Mouse (Mus musculus) kidney, adult 8-10 months (tissue): ENCODE results near the gene R3hcc1l.
A peak's percentile ranks its signal among the peaks of the same experiment; 100 is the strongest.

Source experiments
- DNase-seq, 2 experiments: peaks; one replicate each; pipeline ENCODE4 v3.0.0; 2022

R3hcc1l gene

GRCm38 (mm10) chr19:42518620-42519310 lies at the start of gene R3hcc1l:
TSS of gene R3hcc1l (plus strand) at chr19:42518759.
- DNase-seq: peak; percentile 94 to 95

DNA sequence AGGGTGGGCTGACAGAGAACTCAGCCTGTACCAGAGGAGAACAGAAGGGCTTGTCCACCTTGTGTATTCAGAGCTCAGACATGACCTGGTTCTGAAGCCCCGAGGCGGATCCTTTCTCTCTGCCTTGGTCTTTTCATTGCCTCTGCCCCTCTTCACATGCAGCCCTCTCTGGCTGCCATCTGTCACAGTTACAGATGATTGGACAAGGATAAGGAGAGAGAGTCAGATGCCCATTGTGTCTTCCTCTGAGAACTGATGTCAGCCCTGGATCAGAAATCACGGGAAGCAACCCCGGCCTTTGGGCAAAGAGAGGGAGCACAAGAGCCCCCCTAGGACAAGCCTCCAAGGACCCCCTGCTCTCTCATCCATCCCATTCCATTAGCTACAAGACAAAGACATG lies 47.0 kb upstream of the R3hcc1l start:
- no peak for DNase-seq

- DNase-seq: no peak
These were observed 45.7 kb upstream of the R3hcc1l start for GRCm38 (mm10) chr19:42472831-42473230.

DNA sequence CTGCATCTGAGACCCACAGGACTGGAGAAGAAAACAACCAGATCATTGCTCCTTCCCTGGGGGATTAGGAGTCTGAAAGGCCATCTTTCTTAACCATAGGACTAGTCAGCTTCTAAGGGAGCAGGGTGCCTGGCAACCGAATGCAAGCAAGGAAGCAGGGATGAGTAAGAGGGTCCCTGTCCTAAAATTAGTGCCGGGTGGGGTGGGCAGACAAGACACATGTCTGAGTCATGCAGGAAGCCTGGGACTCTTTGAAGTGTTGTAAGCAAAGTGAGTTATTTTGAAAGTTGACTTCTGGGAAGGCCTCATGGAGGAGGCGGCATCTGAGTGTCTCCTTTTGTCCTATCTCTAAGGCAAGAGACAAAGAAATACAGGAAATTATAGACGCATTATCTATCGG lies 40.8 kb upstream of the R3hcc1l start:
- no peak for DNase-seq

- DNase-seq: no peak
These were observed 40.3 kb upstream of the R3hcc1l start for GRCm38 (mm10) chr19:42478303-42478702.

- DNase-seq: no peak
These were observed 33.1 kb upstream of the R3hcc1l start for GRCm38 (mm10) chr19:42485443-42485842.

- DNase-seq: no peak
These were observed 31.3 kb upstream of the R3hcc1l start for GRCm38 (mm10) chr19:42487261-42487660.

DNA sequence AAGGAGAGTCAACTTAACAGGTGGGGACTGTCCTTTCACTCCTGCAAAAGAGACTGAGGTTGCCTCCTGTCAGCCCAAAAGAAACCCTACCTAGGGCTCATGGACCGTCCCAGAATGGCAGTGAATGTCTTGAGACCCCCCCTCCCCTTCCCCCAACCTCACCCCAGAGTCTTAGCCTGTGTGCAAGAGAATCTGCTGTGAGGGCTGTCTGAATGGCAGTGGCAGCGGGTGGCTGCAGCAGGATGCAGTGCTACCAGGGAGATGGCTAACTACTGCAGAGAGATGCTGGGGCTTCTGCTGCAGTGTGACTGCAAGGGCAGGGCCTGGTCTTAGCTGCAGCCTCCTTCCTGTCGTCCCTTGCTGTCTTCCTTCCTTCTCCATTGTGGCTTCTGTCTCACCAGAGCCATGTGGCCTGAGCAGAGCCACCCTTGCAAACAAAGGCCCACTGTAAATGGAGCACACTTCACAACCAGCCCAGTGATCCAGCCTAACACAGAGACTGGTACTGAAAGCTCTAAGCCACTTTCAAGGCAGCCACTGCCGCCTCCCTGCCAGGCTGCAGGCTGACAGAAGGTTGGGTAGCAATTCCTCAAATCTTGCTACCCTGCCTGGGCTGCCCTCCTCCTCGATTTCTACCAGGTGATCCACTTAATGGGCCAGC lies 25.2 kb upstream of the R3hcc1l start:
- DNase-seq: no peak

- DNase-seq: no peak
These were observed 14.4 kb upstream of the R3hcc1l start for GRCm38 (mm10) chr19:42504156-42504555.

DNA sequence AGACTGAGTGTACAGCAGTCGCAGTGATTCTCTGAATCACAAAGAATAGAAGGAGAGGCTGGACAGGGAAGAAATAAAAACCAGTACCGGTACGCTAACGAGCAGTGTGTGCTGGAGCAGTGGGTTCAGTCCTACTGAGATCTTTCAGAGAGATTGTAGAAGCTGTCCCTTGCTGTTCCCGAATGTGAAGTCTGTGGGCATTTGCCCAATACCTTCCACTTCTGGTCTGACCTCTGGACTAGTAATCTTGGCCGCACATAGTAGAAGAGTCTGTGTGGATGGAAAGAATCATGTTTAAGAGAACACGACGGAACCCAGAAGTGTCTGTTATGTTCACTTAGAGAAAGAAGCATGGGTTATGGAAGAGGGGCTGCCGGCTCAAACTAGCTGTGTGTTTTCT lies 8.9 kb upstream of the R3hcc1l start:
- DNase-seq: no peak

DNA sequence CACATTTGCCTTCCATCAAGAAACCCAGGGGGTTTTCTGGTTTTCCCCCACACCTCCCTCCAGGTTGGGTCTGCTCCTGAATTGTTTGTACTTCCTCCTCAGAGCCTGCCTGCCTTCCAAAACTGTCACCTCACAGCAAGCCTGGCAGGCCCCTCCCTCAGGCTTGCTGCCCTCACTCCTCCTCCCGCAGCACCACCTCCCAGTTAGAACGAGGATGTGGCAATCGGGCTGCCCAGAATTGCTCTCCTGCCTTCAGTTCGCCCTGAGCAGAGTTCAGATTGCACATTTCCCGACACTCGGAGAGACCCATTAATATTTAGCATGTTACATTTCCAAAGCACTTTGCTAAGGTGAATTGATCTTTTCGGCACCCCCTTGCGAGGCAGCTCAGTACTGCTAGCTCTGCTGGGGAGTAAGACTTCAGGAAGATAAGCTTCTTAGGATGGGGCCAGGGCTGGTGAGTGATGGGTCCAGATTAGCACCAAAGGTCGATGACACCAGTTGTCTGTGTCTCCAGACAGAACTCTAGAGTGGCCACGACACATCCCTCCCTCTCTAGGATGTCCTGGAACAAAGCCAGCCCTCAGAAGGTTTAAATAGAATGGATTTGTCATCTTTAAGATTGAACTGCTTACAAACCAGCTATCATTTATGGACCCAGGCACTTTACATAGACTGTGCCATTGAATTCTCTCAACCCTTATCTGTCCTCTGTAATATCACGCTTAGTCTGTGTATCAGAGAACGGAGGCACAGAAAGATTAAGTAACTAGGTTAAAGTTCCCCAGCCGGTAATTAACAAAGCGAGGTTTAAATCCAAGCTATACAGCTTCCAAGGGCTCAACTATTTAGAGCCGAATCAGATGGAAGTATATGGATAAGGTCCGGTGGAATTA lies 8.0 kb upstream of the R3hcc1l start:
- peak in 1 of 2 experiments; percentile 15 for DNase-seq

DNA sequence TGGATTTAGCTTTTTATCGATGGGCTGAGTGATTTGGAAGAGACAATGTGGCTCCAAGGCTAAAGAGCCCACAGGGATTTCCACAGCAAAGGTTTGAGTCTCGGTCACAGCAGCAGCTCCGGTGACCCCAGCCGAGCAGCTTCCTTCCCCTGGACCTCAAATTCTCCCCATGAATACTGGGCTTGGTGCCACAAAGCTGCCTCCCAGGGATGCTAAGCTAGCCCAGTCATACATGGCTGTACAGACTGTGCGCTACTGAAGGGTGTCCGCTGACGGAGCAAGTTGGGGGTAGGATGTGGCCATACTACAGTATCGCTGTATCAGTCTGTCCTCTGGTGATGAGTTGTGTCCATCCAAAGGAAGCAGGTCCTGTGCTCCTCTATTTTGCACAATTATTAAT lies 2.9 kb upstream of the R3hcc1l start:
- no peak for DNase-seq

DNA sequence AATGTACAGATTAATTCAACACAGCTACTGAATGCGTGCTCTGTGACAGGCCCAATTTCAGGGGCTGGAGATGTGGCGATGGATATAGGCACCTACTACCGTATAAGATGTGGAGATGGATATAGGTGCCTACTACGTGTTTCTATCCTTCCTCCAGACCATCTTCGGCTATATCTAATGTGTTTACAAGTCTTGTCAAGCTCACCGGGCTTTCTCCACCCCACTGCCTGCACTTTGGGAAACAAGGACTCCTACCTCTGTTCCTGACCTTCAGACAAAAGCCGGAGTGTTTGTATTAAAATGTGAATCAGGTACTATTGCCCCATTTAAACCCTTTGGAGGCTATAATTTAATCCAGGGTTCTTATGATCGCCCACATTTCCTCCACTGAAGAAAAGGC lies 2.4 kb upstream of the R3hcc1l start:
- no peak for DNase-seq

DNA sequence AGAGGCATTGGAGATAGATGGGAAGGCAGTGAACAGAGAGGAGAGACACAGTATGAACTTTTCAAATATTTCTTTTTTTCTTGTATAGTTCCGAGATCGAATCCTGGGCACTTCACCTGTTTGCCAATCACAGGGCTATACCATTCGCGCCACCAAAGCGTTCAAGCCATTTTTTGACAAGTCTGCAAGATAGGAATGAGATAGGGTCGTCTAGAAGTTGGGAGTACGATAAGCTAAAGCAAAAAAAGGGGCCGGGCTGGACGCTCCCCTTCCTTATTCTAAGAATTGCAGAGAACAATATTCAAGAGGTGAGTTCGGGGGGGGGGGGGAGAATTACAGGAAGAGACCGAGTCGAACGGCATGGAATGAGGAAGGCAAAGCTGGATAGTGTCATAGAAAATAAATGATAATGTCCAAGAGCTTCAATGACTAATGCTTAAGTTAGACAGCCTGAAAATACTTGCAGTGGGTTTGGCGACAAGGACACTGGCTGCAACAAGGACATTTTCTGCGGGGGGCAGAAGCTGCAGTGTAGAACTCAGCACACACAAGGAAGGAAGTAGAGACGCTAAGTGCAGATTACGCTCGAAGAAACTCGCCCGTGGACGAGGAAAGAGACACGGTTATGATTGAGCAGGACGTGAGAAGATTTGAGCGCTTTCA lies 471 bp upstream of the R3hcc1l start:
- no peak for DNase-seq

- no peak for DNase-seq
These were observed 1.2 kb downstream of the R3hcc1l start for GRCm38 (mm10) chr19:42519760-42520159.

DNA sequence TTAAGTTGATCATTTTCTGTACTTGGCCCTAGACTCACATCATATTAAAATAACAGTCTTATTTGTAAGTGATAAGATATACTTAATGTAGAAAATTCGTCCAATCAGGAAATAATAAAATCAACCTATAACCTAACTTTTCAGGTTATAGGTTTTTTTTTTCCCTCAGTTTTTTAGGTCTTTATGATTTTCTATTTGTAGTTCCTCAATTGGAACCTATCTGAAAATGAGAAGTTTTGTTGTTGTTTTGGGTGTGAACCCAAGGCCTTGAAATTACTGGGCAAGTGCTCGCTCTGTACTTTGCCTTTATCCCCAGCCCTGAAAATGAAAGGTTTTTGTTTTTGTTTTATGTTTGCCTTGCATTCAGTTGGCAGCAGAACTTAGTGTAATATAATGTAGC lies 6.1 kb downstream of the R3hcc1l start:
- no peak for DNase-seq

DNA sequence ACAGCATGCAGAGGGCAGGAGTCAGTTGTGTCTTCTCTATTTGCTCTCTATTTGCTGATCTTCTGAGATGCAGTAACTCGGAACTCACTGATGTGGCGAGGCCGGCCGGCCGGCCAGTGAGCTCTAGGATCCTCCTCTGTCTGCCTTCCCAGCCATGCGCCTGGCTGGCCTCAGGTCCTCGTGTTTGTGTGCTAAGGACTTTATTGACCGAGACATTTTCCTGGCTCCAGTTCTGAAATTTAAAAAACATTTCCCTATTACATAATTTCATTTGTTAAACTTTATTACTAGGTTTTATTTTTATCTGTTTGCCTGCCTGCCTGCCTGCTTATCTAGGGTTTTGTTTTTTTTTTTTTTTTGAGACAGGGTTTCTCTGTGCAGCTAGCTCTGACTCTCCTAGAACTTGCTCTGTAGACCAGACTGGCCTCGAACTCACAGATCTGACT lies 11.5 kb downstream of the R3hcc1l start:
- DNase-seq: no peak

GRCm38 (mm10) chr19:42534427-42534826 lies 15.9 kb downstream of the R3hcc1l start:
- DNase-seq: no peak

DNA sequence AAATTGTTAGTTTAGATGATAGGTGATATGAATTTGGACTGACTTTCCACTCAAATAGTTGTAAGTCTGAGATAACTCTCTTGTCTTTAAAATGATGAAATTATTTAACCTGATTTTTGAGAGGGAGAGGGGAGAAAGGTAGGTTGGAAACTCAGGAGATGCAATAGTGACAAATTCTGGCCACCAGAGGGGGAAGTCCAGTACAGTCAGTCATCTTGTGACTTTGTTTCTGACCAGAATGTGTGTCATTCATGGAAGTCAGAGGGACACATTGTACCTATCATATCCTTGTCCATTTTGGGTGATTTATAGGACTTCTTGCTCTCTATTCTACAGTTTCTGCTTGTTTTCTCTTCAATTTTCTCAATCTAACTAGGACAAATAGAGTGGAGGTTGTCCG lies 19.0 kb downstream of the R3hcc1l start:
- DNase-seq: no peak

DNA sequence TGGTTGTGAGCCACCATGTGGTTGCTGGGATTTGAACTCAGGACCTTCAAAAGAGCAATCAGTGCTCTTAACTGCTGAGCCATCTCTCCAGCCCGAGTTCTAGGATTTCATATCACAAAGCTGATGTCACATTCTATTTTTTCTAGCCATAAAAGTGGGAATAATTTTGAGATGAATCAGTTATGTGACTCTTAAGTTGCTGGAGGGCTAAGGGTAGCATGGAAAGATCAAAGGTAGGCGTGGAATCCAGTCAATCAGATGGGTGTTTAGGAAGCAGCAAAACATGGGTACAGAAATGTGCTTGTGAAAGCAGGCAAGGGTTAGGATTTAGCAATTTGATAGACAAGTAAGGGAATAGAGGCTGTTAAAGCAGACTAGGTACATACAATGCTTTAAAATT lies 20.4 kb downstream of the R3hcc1l start:
- DNase-seq: no peak

DNA sequence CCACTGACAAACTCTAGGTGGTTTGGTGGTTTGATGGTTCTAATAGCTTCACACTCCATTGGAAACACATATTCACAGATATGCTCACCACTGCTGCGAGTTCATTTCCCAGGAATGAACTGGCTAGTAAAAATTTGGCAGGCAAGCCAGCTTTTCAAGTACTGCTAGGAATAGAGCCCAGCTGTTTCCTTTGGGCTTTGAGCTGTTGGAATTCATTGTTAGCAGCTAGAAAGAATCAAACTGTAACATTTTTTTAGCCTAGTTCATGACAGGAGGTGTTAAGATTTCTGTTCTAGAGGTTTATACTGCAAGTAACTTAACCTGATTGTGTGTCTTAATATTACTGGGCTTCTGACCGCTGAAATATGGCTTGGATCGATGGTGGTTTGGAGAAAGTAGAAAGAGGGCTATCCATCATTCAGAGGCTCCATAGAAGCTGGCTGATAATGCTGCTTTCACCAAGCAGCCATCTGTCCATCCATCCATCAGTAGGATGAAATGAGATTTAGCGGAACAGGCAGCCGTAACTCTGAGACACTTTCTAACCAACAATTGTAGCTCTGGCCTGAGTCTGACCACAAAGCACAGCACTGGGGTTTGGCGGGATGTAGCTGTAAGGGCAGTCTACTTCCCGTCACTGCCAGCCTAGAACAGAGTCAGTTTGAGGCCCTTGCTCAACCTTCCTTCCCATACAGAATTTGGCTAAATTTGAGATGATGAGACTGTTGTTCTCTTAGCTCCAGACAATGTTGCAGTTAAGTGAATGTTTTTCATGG lies 21.0 kb downstream of the R3hcc1l start:
- no peak for DNase-seq

DNA sequence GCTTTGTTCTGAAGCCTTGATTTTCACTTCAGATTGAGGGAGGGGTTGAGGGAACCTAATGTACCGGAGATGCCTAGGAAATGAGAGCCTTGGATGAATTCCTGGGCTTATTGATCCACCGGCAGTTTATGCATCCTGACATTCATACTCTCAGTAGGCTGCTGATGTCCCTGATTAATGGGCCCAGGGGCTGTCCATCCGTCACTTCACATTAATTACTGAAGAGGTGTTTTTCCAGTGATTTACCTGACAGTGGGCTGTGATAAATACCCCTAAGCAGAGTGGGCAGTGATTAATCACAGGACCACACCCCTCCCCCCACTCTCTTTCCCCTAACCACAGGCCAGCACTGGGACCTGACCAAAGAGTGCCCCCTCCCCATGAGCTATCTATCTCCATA lies 22.1 kb downstream of the R3hcc1l start:
- DNase-seq: no peak
